Mouse (Mus musculus) retina, adult 2 months (tissue): ENCODE measurements around the gene Bcl6b.

Experiments
- DNase-seq: peaks from one replicate; pipeline ENCODE4 v3.0.0-alpha.2; 2012; ENCODE audit warnings: low read depth, low spot score

The Bcl6b gene

GRCm38 (mm10) chr11:70212896-70213295 is 16.7 kb downstream of the Bcl6b start:
- no peak for DNase-seq

GRCm38 (mm10) chr11:70212423-70212822 is 17.2 kb downstream of the Bcl6b start, which contains the start of gene Slc16a11:
Gene Slc16a11 (plus strand): TSS chr11:70212752.
- no peak for DNase-seq

- no peak for DNase-seq
Observed at GRCm38 (mm10) chr11:70211972-70212371, 17.6 kb downstream of the Bcl6b start.

- no peak for DNase-seq
Observed at GRCm38 (mm10) chr11:70210681-70211080, 18.9 kb downstream of the Bcl6b start.

GRCm38 (mm10) chr11:70208778-70209388 is 20.7 kb downstream of the Bcl6b start:
- no peak for DNase-seq

- no peak for DNase-seq
Observed at GRCm38 (mm10) chr11:70207283-70207682, 22.3 kb downstream of the Bcl6b start.

GRCm38 (mm10) chr11:70206801-70207200 is 22.8 kb downstream of the Bcl6b start:
- no peak for DNase-seq

GRCm38 (mm10) chr11:70201691-70202090 is 27.9 kb downstream of the Bcl6b start:
- DNase-seq = peak; percentile 56

- no peak for DNase-seq
Observed at GRCm38 (mm10) chr11:70200036-70200608, 29.5 kb downstream of the Bcl6b start.

GRCm38 (mm10) chr11:70199107-70199506 is 30.5 kb downstream of the Bcl6b start:
- no peak for DNase-seq

GRCm38 (mm10) chr11:70198332-70198731 is 31.3 kb downstream of the Bcl6b start:
- DNase-seq = no peak

- DNase-seq = no peak
Observed at GRCm38 (mm10) chr11:70193354-70194285, 36.0 kb downstream of the Bcl6b start.

GRCm38 (mm10) chr11:70192157-70192556 is 37.4 kb downstream of the Bcl6b start:
- no peak for DNase-seq

GRCm38 (mm10) chr11:70191188-70191587 is 38.4 kb downstream of the Bcl6b start:
- DNase-seq = no peak

GRCm38 (mm10) chr11:70189319-70190134 is 40.1 kb downstream of the Bcl6b start:
- DNase-seq = no peak

- DNase-seq = no peak
Observed at GRCm38 (mm10) chr11:70185120-70185519, 44.5 kb downstream of the Bcl6b start.

GRCm38 (mm10) chr11:70180496-70180895 is 49.1 kb downstream of the Bcl6b start:
- no peak for DNase-seq

GRCm38 (mm10) chr11:70179401-70179800 is 50.2 kb downstream of the Bcl6b start:
- DNase-seq = peak; percentile 20

GRCm38 (mm10) chr11:70178756-70179155 is 50.8 kb downstream of the Bcl6b start:
- DNase-seq = no peak

- no peak for DNase-seq
Observed at GRCm38 (mm10) chr11:70178311-70178710, 51.3 kb downstream of the Bcl6b start.

- DNase-seq = no peak
Observed at GRCm38 (mm10) chr11:70177647-70178046, 52.0 kb downstream of the Bcl6b start.

- no peak for DNase-seq
Observed at GRCm38 (mm10) chr11:70174491-70174890, 55.1 kb downstream of the Bcl6b start.
